Mouse (Mus musculus) CH12.LX (cell line): ENCODE results near the gene Synpo2. TPM values are rescaled to one million over a fixed set of nuclear protein-coding genes. Genes with fewer than 3 reads are reported as not detected.

ENCODE experiments used
- DNase-seq: peaks from one replicate; pipeline ENCODE4 v3.0.0-alpha.2; 2013; ENCODE audit errors: extremely low read depth
- H3K27ac ChIP-seq: 2 replicates; pipeline ENCODE4 v1.5.1; 2012; ENCODE audit warnings: low read depth, mild to moderate bottlenecking, control low read depth, moderate library complexity; ENCODE audit not compliant: insufficient read depth
- H3K27me3 ChIP-seq: replicated peaks from 2 replicates; pipeline ENCODE3; 2012; ENCODE audit warnings: inconsistent platforms
- H3K36me3 ChIP-seq, 2 experiments: replicated peaks in 1 of 2; 2 replicates each; pipeline versions ENCODE3 to v1.6.1; 2012; ENCODE audit warnings: inconsistent platforms in 1 of 2, low read length in 1 of 2, mild to moderate bottlenecking in 1 of 2, mixed read lengths in 1 of 2, moderate library complexity in 1 of 2; ENCODE audit not compliant: control insufficient read depth in 1 of 2, insufficient read depth in 1 of 2
- H3K4me1 ChIP-seq, 2 experiments: 2 replicates each; pipeline ENCODE4 v1.6.1; 2012; ENCODE audit warnings: inconsistent platforms in 1 of 2, moderate library complexity in 1 of 2; ENCODE audit not compliant: insufficient read depth in 2 of 2, control insufficient read depth in 1 of 2
- H3K4me2 ChIP-seq: 2 replicates; pipeline ENCODE4 v1.6.1; 2012; ENCODE audit warnings: low read depth, mild to moderate bottlenecking, control low read depth; ENCODE audit not compliant: poor library complexity, insufficient read depth, severe bottlenecking
- H3K4me3 ChIP-seq, 3 experiments: fragments of 150-350 bp in 1 of 3; sonication (generic) in 1 of 3; replicated peaks in 1 of 3; 2 replicates each; pipeline versions ENCODE3 to v1.5.1; 2011 to 2012; ENCODE audit warnings: low read depth in 2 of 3, low read length in 2 of 3, mild to moderate bottlenecking in 2 of 3, moderate library complexity in 2 of 3, control low read depth in 1 of 3, improper control_type of control experiment in 1 of 3, inconsistent platforms in 1 of 3, mixed read lengths in 1 of 3; ENCODE audit not compliant: poor library complexity in 1 of 3
- H3K79me2 ChIP-seq: replicated peaks from 2 replicates; pipeline ENCODE4 v1.6.1; 2012; ENCODE audit warnings: mild to moderate bottlenecking, moderate library complexity; ENCODE audit not compliant: control insufficient read depth, poor library complexity, insufficient read depth, severe bottlenecking; ENCODE audit errors: extremely low read depth
- H3K9ac ChIP-seq: 2 replicates; pipeline ENCODE4 v1.6.1; 2012; ENCODE audit warnings: low read depth, mild to moderate bottlenecking, control low read depth, moderate library complexity; ENCODE audit not compliant: insufficient read depth
- H3K9me3 ChIP-seq: replicated peaks from 2 replicates; pipeline ENCODE3; 2012; ENCODE audit warnings: low read length, inconsistent platforms, mixed read lengths
- CHD1 ChIP-seq: IDR thresholded peaks from 2 replicates; pipeline ENCODE4 v1.6.1; 2012; ENCODE audit warnings: low read depth, low read length, improper control_type of control experiment, inconsistent platforms
- EP300 ChIP-seq: IDR thresholded peaks from 2 replicates; pipeline ENCODE4 v1.6.1; 2011; ENCODE audit warnings: low read length, improper control_type of control experiment
- HCFC1 ChIP-seq: IDR thresholded peaks from 2 replicates; pipeline ENCODE4 v1.6.1; 2012; ENCODE audit warnings: low read depth, mild to moderate bottlenecking, inconsistent platforms, low read length, improper control_type of control experiment
- MAFK ChIP-seq: IDR thresholded peaks from 2 replicates; pipeline ENCODE4 v1.6.1; 2011; ENCODE audit warnings: low read length, improper control_type of control experiment; ENCODE audit not compliant: insufficient replicate concordance
- MAZ ChIP-seq: IDR thresholded peaks from 2 replicates; pipeline ENCODE4 v1.6.1; 2012; ENCODE audit warnings: low read depth, mild to moderate bottlenecking, inconsistent platforms, low read length, improper control_type of control experiment, moderate library complexity
- MYC ChIP-seq: IDR thresholded peaks from 2 replicates; pipeline ENCODE4 v1.6.1; 2011; ENCODE audit warnings: low read depth, mild to moderate bottlenecking, improper control_type of control experiment, low read length
- NRF1 ChIP-seq: IDR thresholded peaks from 2 replicates; pipeline ENCODE4 v1.6.1; 2014; ENCODE audit warnings: low read depth, mild to moderate bottlenecking, inconsistent platforms, low read length, improper control_type of control experiment, moderate library complexity
- PAX5 ChIP-seq: IDR thresholded peaks from 2 replicates; pipeline ENCODE4 v1.6.1; 2012; ENCODE audit warnings: low read length, inconsistent platforms, mixed read lengths
- SIN3A ChIP-seq: IDR thresholded peaks from 2 replicates; pipeline ENCODE4 v1.6.1; 2012; ENCODE audit warnings: low read length, improper control_type of control experiment, inconsistent platforms
- TBP ChIP-seq: conservative IDR thresholded peaks from 2 replicates; pipeline ENCODE4 v1.6.1; 2011; ENCODE audit warnings: low read depth, low read length, improper control_type of control experiment
- TCF12 ChIP-seq: IDR thresholded peaks from 2 replicates; pipeline ENCODE4 v1.6.1; 2014; ENCODE audit warnings: low read depth, mild to moderate bottlenecking, inconsistent platforms, low read length, improper control_type of control experiment
- UBTF ChIP-seq: IDR thresholded peaks from 2 replicates; pipeline ENCODE4 v1.6.1; 2012; ENCODE audit warnings: low read depth, mild to moderate bottlenecking, inconsistent platforms, low read length, improper control_type of control experiment, moderate library complexity
- USF1 ChIP-seq: IDR thresholded peaks from 2 replicates; pipeline ENCODE4 v1.6.1; 2014; ENCODE audit warnings: low read depth, mild to moderate bottlenecking, inconsistent platforms, low read length, improper control_type of control experiment
- ZC3H11A ChIP-seq: IDR thresholded peaks from 2 replicates; pipeline ENCODE4 v1.6.1; 2012; ENCODE audit warnings: low read depth, mild to moderate bottlenecking, inconsistent platforms, low read length, improper control_type of control experiment
- ZKSCAN1 ChIP-seq: IDR thresholded peaks from 2 replicates; pipeline ENCODE4 v1.6.1; 2012; ENCODE audit warnings: low read depth, inconsistent platforms, low read length, improper control_type of control experiment, borderline replicate concordance
- ZMIZ1 ChIP-seq: IDR thresholded peaks from 2 replicates; pipeline ENCODE4 v1.6.1; 2012; ENCODE audit warnings: low read depth, mild to moderate bottlenecking, inconsistent platforms, low read length, improper control_type of control experiment
- dilution Hi-C: fragments of 300-500 bp; cut with MboI; formaldehyde crosslinking; loops from 2 replicates; pipeline ENCODE4 v1.14.3; 2020; ENCODE audit warnings: low sequenced_read_pairs; ENCODE audit not compliant: extremely low pct_unique_long_range_greater_than_20kb, extremely low pct_ligation_motif_present
- in situ Hi-C: fragments of 300-500 bp; cut with MboI; formaldehyde crosslinking; loops from 3 replicates; pipeline ENCODE4 v1.14.3; 2019; ENCODE audit warnings: low sequenced_read_pairs, low pct_ligation_motif_present, low pct_unique_long_range_greater_than_20kb, mixed read lengths
- polyA plus RNA-seq: library from polyadenylated mRNA; unstranded; fragments of >175 nt; gene quantifications from 2 replicates; pipeline ENCODE4 v1.2.1, GENCODE M21; 2012; ENCODE audit warnings: low read depth; ENCODE audit not compliant: insufficient read length
- total RNA-seq, 2 experiments: library from RNA; depleted of rRNA; stranded (reverse); fragments of 300-350 nt in 1 of 2; fragments of >200 nt in 1 of 2; gene quantifications; 2 replicates each; pipeline ENCODE4 v1.2.3; 2012 to 2014

The Synpo2 gene
- total and polyA plus RNA-seq, 3 experiments, result 0.13 to 1.1 (median 0.13) TPM

GRCm38 (mm10) chr3:123284284-123284683 is 48.3 kb upstream of the Synpo2 start:
- H3K79me2 ChIP-seq, result peaks cover 4% of the 10 kb centered on the region; the same call in 1 of the 2 replicates
- dilution Hi-C loops, result no loop called here
- TF ChIP-seq CHD1 (no peak), EP300 (no peak), ZC3H11A (no peak), USF1 (no peak), MAZ (no peak), ZMIZ1 (no peak), MYC (no peak), MAFK (no peak), TBP (no peak), UBTF (no peak), NRF1 (no peak), SIN3A (no peak), HCFC1 (no peak), PAX5 (no peak), ZKSCAN1 (no peak)
- TF ChIP-seq, all 38 proteins: peak for 0
- in situ Hi-C loops, result no loop called here
- H3K4me2 ChIP-seq, result no peak overlapping the region
- no peaks in the 10 kb centered on the region for H3K4me1 ChIP-seq
- peaks cover 46 to 68% of the 10 kb centered on the region in 2 experiments for H3K36me3 ChIP-seq
- no peak overlapping the region for H3K9ac ChIP-seq
- H3K4me3 ChIP-seq, result no peak overlapping the region
- H3K27me3 ChIP-seq, result no peaks in the 10 kb centered on the region
- no peak for DNase-seq
- no peak overlapping the region for H3K27ac ChIP-seq
- H3K9me3 ChIP-seq, result no peaks in the 10 kb centered on the region

- Histone ChIP-seq H3K4me2 (no peak overlapping the region), H3K79me2 (peaks cover 4% of the 10 kb centered on the region), H3K9me3 (no peaks in the 10 kb centered on the region), H3K27me3 (no peaks in the 10 kb centered on the region), H3K4me3 (no peak overlapping the region), H3K36me3 (peaks cover 54 to 73% of the 10 kb centered on the region in 2 experiments), H3K4me1 (no peaks in the 10 kb centered on the region), H3K9ac (no peak overlapping the region), H3K27ac (no peak overlapping the region)
- TF ChIP-seq TCF12, result no peak
- no peak for TF ChIP-seq ZMIZ1
- no peak for TF ChIP-seq USF1
- in situ Hi-C loops (no loop called here), dilution Hi-C loops (no loop called here)
- no peak for DNase-seq
Observed at GRCm38 (mm10) chr3:123282866-123283615, 47.1 kb upstream of the Synpo2 start.
